Mouse (Mus musculus) embryonic facial prominence, embryonic 12.5 days (tissue): Measurements from ENCODE around the gene Kcnma1. TPM values are rescaled to one million over a fixed set of nuclear protein-coding genes. Genes with fewer than 3 reads are reported as not detected.

Experiments used
- ATAC-seq: fragments of 200-750 bp; cut with Nextera tagmentation; 2 replicates; pipeline ENCODE4 v1.8.0; 2017; ENCODE audit not compliant: insufficient number of reproducible peaks, insufficient read depth, low FRiP score, low TSS enrichment
- H3K27ac ChIP-seq: fragments of 300-500 bp; sonication (generic); 2 replicates; pipeline ENCODE4 v1.5.1; 2016; ENCODE audit warnings: mild to moderate bottlenecking
- H3K27me3 ChIP-seq: fragments of 300-500 bp; sonication (generic); 2 replicates; pipeline ENCODE4 v1.6.1; 2016; ENCODE audit warnings: mild to moderate bottlenecking, moderate library complexity
- H3K36me3 ChIP-seq: fragments of 300-500 bp; sonication (generic); 2 replicates; pipeline ENCODE4 v1.6.1; 2016; ENCODE audit warnings: mild to moderate bottlenecking
- H3K4me1 ChIP-seq: fragments of 300-500 bp; sonication (generic); 2 replicates; pipeline ENCODE4 v1.6.1; 2016
- H3K4me2 ChIP-seq: fragments of 300-500 bp; sonication (generic); replicated peaks from 2 replicates; pipeline ENCODE4 v1.6.1; 2016; ENCODE audit warnings: mild to moderate bottlenecking, moderate library complexity
- H3K4me3 ChIP-seq: fragments of 300-500 bp; sonication (generic); 2 replicates; pipeline ENCODE4 v1.5.1; 2016; ENCODE audit warnings: mild to moderate bottlenecking
- H3K9ac ChIP-seq: fragments of 300-500 bp; sonication (generic); 2 replicates; pipeline ENCODE4 v1.6.1; 2016; ENCODE audit warnings: mild to moderate bottlenecking, moderate library complexity
- H3K9me3 ChIP-seq: fragments of 300-500 bp; sonication (generic); 2 replicates; pipeline ENCODE4 v1.6.1; 2016; ENCODE audit warnings: mild to moderate bottlenecking, moderate library complexity
- WGBS: fragments of 180-500 bp; shearing (Covaris S2); methylation state at CpG from one replicate; pipeline ENCODE4 v1.1.7; 2016; 5-methylcytosine and 5-hydroxymethylcytosine counted together
- polyA plus RNA-seq: library from polyadenylated mRNA; unstranded; fragments of >200 nt; fragmentation: Nextera tagmentation; extraction: Ambion mirVana; gene quantifications from 2 replicates; pipeline ENCODE4 v1.2.1, GENCODE M21; 2016

Gene Kcnma1
- polyA plus RNA-seq, 1 experiment from 2014 or later = 2.2 TPM

GRCm38 (mm10) chr14:23810081-23810480, 204.2 kb downstream of the Kcnma1 start:
- no peak for ATAC-seq
- no peak overlapping the region for H3K4me3 ChIP-seq
- 42% methylated on average over 1 of the region's 1 CpGs for WGBS
- no peak overlapping the region for H3K9ac ChIP-seq
- H3K27me3 ChIP-seq = no peaks in the 10 kb centered on the region
- H3K4me2 ChIP-seq = no peak overlapping the region
- H3K9me3 ChIP-seq = no peaks in the 10 kb centered on the region
- no peak overlapping the region for H3K27ac ChIP-seq
- no peaks in the 10 kb centered on the region for H3K36me3 ChIP-seq
- H3K4me1 ChIP-seq = no peaks in the 10 kb centered on the region

- Histone ChIP-seq H3K9ac (no peak overlapping the region), H3K27me3 (no peaks in the 10 kb centered on the region), H3K27ac (no peak overlapping the region), H3K36me3 (no peaks in the 10 kb centered on the region), H3K9me3 (no peaks in the 10 kb centered on the region), H3K4me2 (no peak overlapping the region), H3K4me1 (no peaks in the 10 kb centered on the region), H3K4me3 (no peak overlapping the region)
- 44% methylated on average over 1 of the region's 1 CpGs for WGBS
- ATAC-seq = no peak
Observed at GRCm38 (mm10) chr14:23809124-23809523, 205.2 kb downstream of the Kcnma1 start.

- WGBS = 34% methylated on average over 2 of the region's 2 CpGs
- no peaks in the 10 kb centered on the region for H3K4me1 ChIP-seq
- no peaks in the 10 kb centered on the region for H3K9me3 ChIP-seq
- H3K27me3 ChIP-seq = no peaks in the 10 kb centered on the region
- ATAC-seq = no peak
- no peak overlapping the region for H3K4me3 ChIP-seq
- H3K36me3 ChIP-seq = no peaks in the 10 kb centered on the region
- no peak overlapping the region for H3K4me2 ChIP-seq
- no peak overlapping the region for H3K27ac ChIP-seq
- no peak overlapping the region for H3K9ac ChIP-seq
Observed at GRCm38 (mm10) chr14:23806378-23806777, 207.9 kb downstream of the Kcnma1 start.

- WGBS = 94% methylated on average over 7 of the region's 7 CpGs
- Histone ChIP-seq H3K4me1 (no peaks in the 10 kb centered on the region), H3K9ac (no peak overlapping the region), H3K36me3 (no peaks in the 10 kb centered on the region), H3K4me3 (no peak overlapping the region), H3K27me3 (no peaks in the 10 kb centered on the region), H3K4me2 (no peak overlapping the region), H3K27ac (no peak overlapping the region), H3K9me3 (no peaks in the 10 kb centered on the region)
- no peak for ATAC-seq
Observed at GRCm38 (mm10) chr14:23796878-23797277, 217.4 kb downstream of the Kcnma1 start.

- Histone ChIP-seq H3K27me3 (no peaks in the 10 kb centered on the region), H3K27ac (no peak overlapping the region), H3K4me3 (no peak overlapping the region), H3K4me1 (no peaks in the 10 kb centered on the region), H3K9ac (no peak overlapping the region), H3K9me3 (no peaks in the 10 kb centered on the region), H3K4me2 (no peak overlapping the region), H3K36me3 (no peaks in the 10 kb centered on the region)
- WGBS = 52% methylated on average over 3 of the region's 3 CpGs
- no peak for ATAC-seq
Observed at GRCm38 (mm10) chr14:23792674-23793073, 221.6 kb downstream of the Kcnma1 start.

- Histone ChIP-seq H3K9ac (no peak overlapping the region), H3K4me2 (no peak overlapping the region), H3K27ac (no peak overlapping the region), H3K36me3 (no peaks in the 10 kb centered on the region), H3K27me3 (no peaks in the 10 kb centered on the region), H3K4me3 (no peak overlapping the region), H3K4me1 (no peaks in the 10 kb centered on the region), H3K9me3 (no peaks in the 10 kb centered on the region)
- 62% methylated on average over 3 of the region's 3 CpGs for WGBS
- ATAC-seq = no peak
Observed at GRCm38 (mm10) chr14:23792076-23792475, 222.2 kb downstream of the Kcnma1 start.

GRCm38 (mm10) chr14:23791261-23791691, 223.0 kb downstream of the Kcnma1 start:
- WGBS = 49% methylated on average over 13 of the region's 13 CpGs
- Histone ChIP-seq H3K36me3 (no peaks in the 10 kb centered on the region), H3K27me3 (no peaks in the 10 kb centered on the region), H3K27ac (no peak overlapping the region), H3K9ac (no peak overlapping the region), H3K4me3 (no peak overlapping the region), H3K9me3 (no peaks in the 10 kb centered on the region), H3K4me2 (no peak overlapping the region), H3K4me1 (no peaks in the 10 kb centered on the region)
- no peak for ATAC-seq

- no peak overlapping the region for H3K27ac ChIP-seq
- no peaks in the 10 kb centered on the region for H3K4me1 ChIP-seq
- ATAC-seq = no peak
- no peak overlapping the region for H3K4me3 ChIP-seq
- H3K27me3 ChIP-seq = no peaks in the 10 kb centered on the region
- no peak overlapping the region for H3K4me2 ChIP-seq
- H3K9ac ChIP-seq = no peak overlapping the region
- WGBS = 37% methylated on average over 1 of the region's 1 CpGs
- H3K9me3 ChIP-seq = no peaks in the 10 kb centered on the region
- no peaks in the 10 kb centered on the region for H3K36me3 ChIP-seq
Observed at GRCm38 (mm10) chr14:23786687-23787073, 227.6 kb downstream of the Kcnma1 start.

- Histone ChIP-seq H3K27ac (no peak overlapping the region), H3K4me2 (no peak overlapping the region), H3K27me3 (no peaks in the 10 kb centered on the region), H3K9ac (no peak overlapping the region), H3K4me1 (no peaks in the 10 kb centered on the region), H3K9me3 (no peaks in the 10 kb centered on the region), H3K36me3 (no peaks in the 10 kb centered on the region), H3K4me3 (no peak overlapping the region)
- no peak for ATAC-seq
- 69% methylated on average over 10 of the region's 10 CpGs for WGBS
Observed at GRCm38 (mm10) chr14:23785921-23786686, 228.2 kb downstream of the Kcnma1 start.

GRCm38 (mm10) chr14:23782845-23783609, 231.3 kb downstream of the Kcnma1 start:
- no peak overlapping the region for H3K4me3 ChIP-seq
- no peak for ATAC-seq
- WGBS = 73% methylated on average over 8 of the region's 8 CpGs
- no peak overlapping the region for H3K4me2 ChIP-seq
- no peaks in the 10 kb centered on the region for H3K27me3 ChIP-seq
- H3K9ac ChIP-seq = no peak overlapping the region
- H3K27ac ChIP-seq = no peak overlapping the region
- no peaks in the 10 kb centered on the region for H3K36me3 ChIP-seq
- H3K4me1 ChIP-seq = no peaks in the 10 kb centered on the region
- H3K9me3 ChIP-seq = no peaks in the 10 kb centered on the region

GRCm38 (mm10) chr14:23774542-23774941, 239.7 kb downstream of the Kcnma1 start:
- Histone ChIP-seq H3K4me3 (no peak overlapping the region), H3K36me3 (no peaks in the 10 kb centered on the region), H3K9ac (no peak overlapping the region), H3K27ac (no peak overlapping the region), H3K4me2 (no peak overlapping the region), H3K27me3 (no peaks in the 10 kb centered on the region), H3K9me3 (no peaks in the 10 kb centered on the region), H3K4me1 (no peaks in the 10 kb centered on the region)
- ATAC-seq = no peak
- 88% methylated on average over 2 of the region's 2 CpGs for WGBS

- Histone ChIP-seq H3K27me3 (no peaks in the 10 kb centered on the region), H3K36me3 (no peaks in the 10 kb centered on the region), H3K9me3 (no peaks in the 10 kb centered on the region), H3K27ac (no peak overlapping the region), H3K4me3 (no peak overlapping the region), H3K4me2 (no peak overlapping the region), H3K4me1 (no peaks in the 10 kb centered on the region), H3K9ac (no peak overlapping the region)
- WGBS = 76% methylated on average over 3 of the region's 3 CpGs
- no peak for ATAC-seq
Observed at GRCm38 (mm10) chr14:23772685-23773084, 241.6 kb downstream of the Kcnma1 start.
